Mouse (Mus musculus) cerebellum, postnatal 14 days (tissue): ENCODE data around the gene Napa.
A peak's percentile ranks its signal among the peaks of the same experiment; 100 is the strongest.

Experiments
- DNase-seq, 2 experiments: peaks; one replicate each; pipeline ENCODE4 v3.0.0; 2021; ENCODE audit warnings: mixed read lengths in 2 of 2

The Napa gene

GRCm38 (mm10) chr7:16132926-16133325 lies 34.7 kb downstream of the Napa start:
- DNase-seq = peak in 1 of 2 experiments; percentile 27

GRCm38 (mm10) chr7:16133691-16134090 lies 35.4 kb downstream of the Napa start:
- peak in 1 of 2 experiments; percentile 30 for DNase-seq

GRCm38 (mm10) chr7:16134951-16135392 lies 36.7 kb downstream of the Napa start:
- peak in 1 of 2 experiments; percentile 39 for DNase-seq

GRCm38 (mm10) chr7:16146489-16147410 lies 48.5 kb downstream of the Napa start:
- peak; percentile 65 to 72 for DNase-seq

- DNase-seq = peak in 1 of 2 experiments; percentile 41
These were observed 49.4 kb downstream of the Napa start for GRCm38 (mm10) chr7:16147643-16148042.

GRCm38 (mm10) chr7:16149241-16149640 lies 51.0 kb downstream of the Napa start:
- DNase-seq = peak; percentile 90 to 93

GRCm38 (mm10) chr7:16150191-16151145 lies 52.2 kb downstream of the Napa start:
- no peak for DNase-seq

GRCm38 (mm10) chr7:16153522-16153921 lies 55.3 kb downstream of the Napa start:
- DNase-seq = peak; percentile 87 to 88

- DNase-seq = peak; percentile 76
These were observed 57.0 kb downstream of the Napa start for GRCm38 (mm10) chr7:16155132-16155872.

GRCm38 (mm10) chr7:16156105-16156714 lies 58.0 kb downstream of the Napa start:
- peak in 1 of 2 experiments; percentile 50 for DNase-seq

GRCm38 (mm10) chr7:16158735-16159134 lies 60.5 kb downstream of the Napa start:
- DNase-seq = peak; percentile 51 to 61

- peak; percentile 48 to 61 for DNase-seq
These were observed 62.4 kb downstream of the Napa start for GRCm38 (mm10) chr7:16160702-16161101.

GRCm38 (mm10) chr7:16161302-16161701 lies 63.0 kb downstream of the Napa start:
- peak in 1 of 2 experiments; percentile 40 for DNase-seq

- peak; percentile 72 to 74 for DNase-seq
These were observed 63.8 kb downstream of the Napa start for GRCm38 (mm10) chr7:16162036-16162435.
